Mouse (Mus musculus) kidney, adult 11 months (tissue): ENCODE results near the gene Lce1a2.
A peak's percentile ranks its signal among the peaks of the same experiment; 100 is the strongest.
"Not testable (repeated sequence)": the region's sequence is repeated elsewhere in the genome, so short reads cannot be mapped to it uniquely, and the experiment has no call there.

Experiments
- DNase-seq: peaks from one replicate; pipeline ENCODE4 v3.0.0; 2022

Gene Lce1a2

GRCm38 (mm10) chr3:92670215-92670614 lies at the start of gene Lce1a2:
Gene Lce1a2 (minus strand): TSS chr3:92670315.
- no peak for DNase-seq

GRCm38 (mm10) chr3:92715122-92715521 lies 45.0 kb upstream of the Lce1a2 start:
- DNase-seq: no peak

GRCm38 (mm10) chr3:92708974-92709373 lies 38.9 kb upstream of the Lce1a2 start, which contains the start of gene Lce1e:
Gene Lce1e (minus strand): TSS chr3:92709074.
- DNase-seq: no peak

GRCm38 (mm10) chr3:92694613-92695012 lies 24.5 kb upstream of the Lce1a2 start:
- DNase-seq: no peak

- DNase-seq: no peak
Observed at GRCm38 (mm10) chr3:92691688-92692087, 21.6 kb upstream of the Lce1a2 start.

- not testable (repeated sequence) for DNase-seq
Observed at GRCm38 (mm10) chr3:92689154-92689553, 19.0 kb upstream of the Lce1a2 start.

GRCm38 (mm10) chr3:92687110-92687509 lies 17.0 kb upstream of the Lce1a2 start, which contains the start of gene Lce1d:
Gene Lce1d (minus strand): TSS chr3:92687210.
- no peak for DNase-seq

- no peak for DNase-seq
Observed at GRCm38 (mm10) chr3:92678947-92679346, 8.8 kb upstream of the Lce1a2 start, which contains the start of gene Lce1c. Gene Lce1c (plus strand): TSS chr3:92679247.

GRCm38 (mm10) chr3:92656826-92657225 lies 13.3 kb downstream of the Lce1a2 start, which contains the start of gene Lce1b:
Gene Lce1b (minus strand): TSS chr3:92656926.
- no peak for DNase-seq

- DNase-seq: no peak
Observed at GRCm38 (mm10) chr3:92648207-92648606, 21.9 kb downstream of the Lce1a2 start, which contains the start of gene Lce1a1. Gene Lce1a1 (minus strand): TSS chr3:92648307.

GRCm38 (mm10) chr3:92639854-92640253 lies 30.3 kb downstream of the Lce1a2 start:
- DNase-seq: no peak

- no peak for DNase-seq
Observed at GRCm38 (mm10) chr3:92638653-92638991, 31.5 kb downstream of the Lce1a2 start.

- DNase-seq: peak; percentile 53
Observed at GRCm38 (mm10) chr3:92637745-92638652, 32.1 kb downstream of the Lce1a2 start.

- DNase-seq: no peak
Observed at GRCm38 (mm10) chr3:92621560-92621959, 48.6 kb downstream of the Lce1a2 start, which contains the start of gene Lce6a. Gene Lce6a (minus strand): TSS chr3:92621660.
